Mouse (Mus musculus): ENCODE measurements at regions not wholly inside any gene's neighbourhood (a gene's known extent, or its start where the extent isn't known, plus 50 kb on each side); places are given as distances from the start of the nearest gene placed in this dataset.

DNA sequence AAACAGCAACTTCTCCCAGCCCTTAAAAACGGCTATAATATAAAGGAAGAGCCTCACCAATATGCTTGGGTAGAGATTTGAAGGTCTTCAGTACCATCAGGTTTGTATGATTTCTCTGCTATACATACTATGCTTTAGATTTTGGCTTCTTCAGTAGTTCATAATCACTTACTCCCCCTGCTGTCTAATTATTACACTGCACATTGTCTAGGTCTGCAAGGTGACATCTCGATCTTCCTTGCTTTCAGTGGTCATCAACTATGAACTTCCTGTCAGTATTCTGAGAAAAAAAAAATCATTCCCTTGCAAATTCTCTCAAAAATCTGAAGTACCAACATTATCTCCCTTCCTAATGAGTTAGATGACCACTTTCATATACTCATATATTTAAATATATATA lies 225.4 kb upstream of the Galnt5 start:
- no peak for DNase-seq

- DNase-seq: no peak
Measured at GRCm38 (mm10) chr2:57776154-57776553, 221.5 kb upstream of the Galnt5 start.

GRCm38 (mm10) chr2:57780836-57781235 lies 216.8 kb upstream of the Galnt5 start:
- no peak for DNase-seq

GRCm38 (mm10) chr2:57793519-57794296 lies 204.0 kb upstream of the Galnt5 start:
- no peak for DNase-seq

DNA sequence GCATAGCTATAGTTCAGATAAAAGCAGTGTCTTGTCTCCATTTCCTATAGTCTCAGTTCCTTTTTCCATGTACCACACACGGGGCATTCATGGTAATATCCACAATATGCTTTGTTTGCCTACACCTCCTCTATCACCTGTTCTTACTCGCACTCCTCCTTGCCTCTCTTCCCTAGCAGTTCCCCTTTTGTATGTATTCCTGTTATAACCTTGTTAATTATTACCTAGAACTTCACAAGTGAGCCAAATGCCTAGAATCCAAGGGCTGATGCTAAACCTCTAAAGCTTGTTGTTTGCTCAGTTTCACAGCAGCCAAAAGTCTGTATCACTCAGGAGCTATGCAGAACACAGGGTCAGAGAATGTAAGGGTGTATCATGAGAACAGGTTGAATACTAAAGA lies 198.4 kb upstream of the Galnt5 start:
- no peak for DNase-seq

DNA sequence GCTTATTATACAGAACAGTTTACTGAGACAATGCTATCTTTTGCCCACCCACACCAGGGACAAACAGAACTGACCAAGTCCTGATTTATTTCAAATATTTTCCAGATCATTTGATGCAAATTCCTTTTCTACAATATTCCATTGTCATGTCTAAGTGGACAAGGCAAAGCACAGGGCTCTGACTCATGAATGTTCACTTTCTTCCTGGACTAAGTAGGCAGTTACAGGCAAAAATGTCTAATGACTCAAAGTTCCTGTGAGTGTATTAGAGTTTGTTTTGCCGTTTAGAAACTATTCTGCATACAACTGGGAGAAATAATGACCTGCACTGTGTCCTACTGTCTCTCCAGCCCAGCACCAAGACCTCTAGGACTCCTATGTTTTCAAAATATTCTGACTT lies 189.8 kb upstream of the Galnt5 start:
- no peak for DNase-seq

GRCm38 (mm10) chr2:57812996-57813395 lies 184.7 kb upstream of the Galnt5 start:
- no peak for DNase-seq

DNA sequence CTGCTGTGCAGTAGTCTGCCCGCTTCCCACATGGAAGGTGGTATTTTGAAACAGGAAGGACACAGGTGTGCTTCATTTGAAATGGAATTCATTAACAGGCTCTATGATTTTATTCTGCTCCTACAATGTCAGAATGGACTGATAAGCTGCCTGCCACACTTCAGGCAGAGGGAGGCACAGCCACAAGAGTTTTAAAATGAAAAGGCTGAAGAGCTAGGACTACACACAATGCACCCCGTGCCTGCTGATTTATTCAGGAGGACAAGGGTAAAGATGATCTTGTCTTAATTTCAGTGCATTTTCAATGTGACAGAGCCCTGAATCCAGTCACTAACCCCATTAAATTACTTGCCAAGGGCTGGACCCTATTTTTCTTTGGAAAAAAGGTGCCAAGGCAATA lies 177.3 kb upstream of the Galnt5 start:
- no peak for DNase-seq

DNA sequence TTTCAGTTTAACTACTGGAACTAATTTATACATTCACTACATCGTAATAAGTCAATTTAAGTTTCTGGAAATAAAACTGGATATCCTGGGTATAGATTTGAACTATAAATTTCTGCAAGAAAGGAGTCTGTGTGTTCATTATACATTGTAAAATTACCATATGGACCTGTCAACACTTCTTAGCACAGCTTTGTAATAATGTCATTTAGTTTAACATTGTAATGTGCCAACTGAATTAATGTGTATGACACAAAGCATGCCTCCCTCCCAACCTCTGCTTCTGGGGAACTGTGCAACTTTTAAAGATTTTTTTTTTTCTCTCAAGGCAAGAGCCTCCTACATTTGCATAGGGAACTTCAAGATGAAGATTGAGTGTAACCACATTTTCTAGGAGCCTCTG lies 176.8 kb upstream of the Galnt5 start:
- DNase-seq: no peak

DNA sequence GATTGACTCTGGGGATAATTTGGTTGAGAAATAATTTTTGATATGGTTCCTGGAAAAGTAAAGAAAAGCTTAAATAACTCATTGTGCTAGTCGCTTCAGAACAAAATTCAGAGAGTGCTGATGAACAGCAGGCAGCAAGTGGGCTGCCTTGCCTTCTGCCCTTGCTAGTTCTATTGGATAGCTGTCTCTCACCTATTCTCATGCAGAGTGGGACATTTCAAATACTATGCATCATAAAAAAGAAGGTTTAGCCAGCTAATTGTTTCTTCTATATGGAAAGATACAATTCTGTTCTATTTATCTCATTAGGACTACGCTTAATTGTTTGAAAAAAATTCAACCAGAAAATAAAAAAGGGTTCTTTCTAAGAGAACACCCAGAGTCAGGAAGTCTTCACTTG lies 169.4 kb upstream of the Galnt5 start:
- no peak for DNase-seq

DNA sequence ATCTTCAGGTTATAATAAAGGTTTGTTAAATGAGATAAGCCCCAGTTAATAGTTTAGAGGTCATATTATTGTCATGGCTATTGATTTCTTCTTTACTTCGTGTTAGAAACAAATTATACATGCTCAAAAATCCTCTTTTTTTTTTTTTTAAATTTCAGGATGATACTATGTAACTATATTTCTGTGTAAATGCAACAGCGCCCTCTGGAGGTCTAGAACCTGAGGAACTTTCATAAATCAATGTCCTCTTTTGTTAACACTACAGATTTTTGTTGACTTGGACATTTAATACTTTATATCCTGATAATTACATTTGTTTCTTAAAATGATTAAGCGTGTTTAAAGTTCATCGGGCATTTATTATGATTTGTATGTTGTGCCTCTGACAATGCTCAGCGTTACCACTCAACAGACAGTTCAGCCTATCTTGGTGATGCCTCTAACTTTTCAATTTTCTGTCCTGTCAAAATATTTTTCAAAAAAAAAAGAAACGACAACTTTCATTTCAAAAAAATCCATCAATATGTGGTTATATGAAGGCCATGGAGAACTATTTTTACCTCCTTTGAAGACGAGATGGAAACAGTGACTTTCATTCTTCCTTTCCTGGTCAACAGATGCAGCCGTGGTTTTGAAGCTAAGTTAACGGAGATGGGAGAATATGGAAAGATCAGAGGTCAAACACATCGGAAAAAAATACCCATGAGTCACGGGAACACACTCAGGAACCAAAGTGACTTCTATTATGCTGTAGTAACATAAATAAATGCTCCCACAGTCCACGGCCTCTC lies 164.9 kb upstream of the Galnt5 start:
- DNase-seq: peak in 1 of 2 experiments; percentile 4

DNA sequence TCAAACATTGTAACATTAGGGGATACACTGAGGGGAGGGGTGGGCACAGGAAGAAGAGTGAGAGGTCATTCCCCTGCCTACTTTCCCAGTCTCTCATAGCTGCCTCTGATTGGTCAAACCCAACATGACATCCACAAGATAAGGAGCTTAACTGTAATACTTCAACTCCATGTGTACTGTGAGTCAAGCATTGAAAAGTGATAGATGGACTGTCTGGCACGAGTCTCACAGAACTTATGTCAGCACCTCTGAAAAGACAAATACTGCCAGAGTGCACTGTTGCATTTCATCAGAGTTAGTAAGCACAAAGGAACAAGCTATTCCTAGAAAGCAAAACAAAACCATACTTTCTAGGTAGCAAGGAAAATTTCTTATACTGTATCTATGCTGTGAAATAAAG lies 152.5 kb upstream of the Galnt5 start:
- no peak for DNase-seq

DNA sequence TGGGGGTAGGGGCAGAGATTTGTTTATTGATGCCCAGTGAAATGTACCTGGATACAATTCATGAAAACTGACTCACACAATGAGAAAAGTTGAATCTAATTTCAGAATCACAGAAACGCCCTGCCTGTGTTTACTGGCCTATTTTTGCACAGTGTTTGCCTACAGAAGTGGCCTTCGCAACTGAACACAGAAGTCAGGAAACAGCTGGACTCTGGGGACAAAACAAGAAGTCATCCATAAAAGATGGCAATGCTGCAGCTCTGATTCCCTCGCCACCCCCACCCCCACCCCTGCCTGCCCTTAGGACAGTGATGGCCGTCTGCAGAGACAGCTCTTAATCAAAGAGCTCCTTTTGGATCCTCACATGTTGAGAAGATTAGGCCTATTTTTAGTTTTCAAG lies 150.0 kb upstream of the Galnt5 start:
- DNase-seq: no peak

DNA sequence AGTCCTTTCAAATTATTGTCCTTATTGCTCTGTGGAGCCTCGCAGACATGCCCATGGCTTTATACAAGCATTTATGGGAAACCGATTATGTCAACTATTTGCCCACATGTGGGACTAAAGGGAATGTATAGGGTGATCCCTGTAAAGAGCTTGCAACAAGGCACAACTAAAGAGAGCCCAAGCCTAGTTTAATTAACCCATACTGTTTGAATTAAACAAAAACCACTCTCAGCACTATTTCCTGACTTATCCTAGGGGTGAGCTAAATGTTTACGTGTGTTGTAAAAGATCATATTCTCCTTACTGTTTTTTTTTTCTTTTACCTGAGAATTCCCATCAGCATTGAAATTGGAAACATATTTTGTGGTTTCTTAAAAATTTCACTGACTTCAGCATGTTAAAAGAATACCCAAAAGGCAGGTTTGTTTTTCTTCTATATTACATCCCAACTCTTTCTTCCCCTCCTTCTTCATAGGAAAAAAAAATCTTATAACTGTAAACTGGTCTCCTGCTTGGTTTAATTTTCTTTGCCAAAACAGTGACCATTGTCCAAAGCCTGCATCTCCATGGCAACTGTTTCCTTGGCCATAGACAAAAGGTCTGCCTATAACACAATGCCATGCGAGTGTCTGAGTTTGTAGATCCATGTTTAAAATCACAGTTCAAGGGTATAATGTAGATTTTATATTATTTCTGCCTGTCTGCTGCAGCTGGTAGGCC lies 148.2 kb upstream of the Galnt5 start:
- DNase-seq: no peak

- no peak for DNase-seq
Measured at GRCm38 (mm10) chr2:57850058-57850400, 147.7 kb upstream of the Galnt5 start.

GRCm38 (mm10) chr2:57856524-57857107 lies 141.1 kb upstream of the Galnt5 start:
- no peak for DNase-seq

GRCm38 (mm10) chr2:57865289-57865688 lies 132.4 kb upstream of the Galnt5 start:
- no peak for DNase-seq

- no peak for DNase-seq
Measured at GRCm38 (mm10) chr2:57868046-57868445, 129.6 kb upstream of the Galnt5 start.

DNA sequence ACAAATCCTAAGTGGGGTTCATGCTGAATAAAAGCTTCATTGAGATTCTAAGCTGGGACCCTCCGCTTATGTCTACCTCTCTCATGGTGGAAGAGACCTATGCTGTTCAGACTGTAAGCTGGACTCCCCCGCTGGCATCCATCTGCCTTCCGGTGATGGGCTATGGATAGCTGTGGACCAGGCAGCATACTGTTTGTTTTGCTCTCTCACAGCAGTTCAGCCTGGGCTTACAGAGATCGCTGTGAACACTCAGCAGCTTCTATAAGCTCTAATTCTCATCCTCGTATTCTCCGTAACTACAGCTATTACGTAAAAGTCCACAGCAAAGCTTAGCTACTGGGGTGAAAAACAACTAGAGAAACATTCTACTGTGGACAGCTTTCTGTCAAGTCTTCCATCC lies 97.5 kb upstream of the Galnt5 start:
- DNase-seq: no peak

DNA sequence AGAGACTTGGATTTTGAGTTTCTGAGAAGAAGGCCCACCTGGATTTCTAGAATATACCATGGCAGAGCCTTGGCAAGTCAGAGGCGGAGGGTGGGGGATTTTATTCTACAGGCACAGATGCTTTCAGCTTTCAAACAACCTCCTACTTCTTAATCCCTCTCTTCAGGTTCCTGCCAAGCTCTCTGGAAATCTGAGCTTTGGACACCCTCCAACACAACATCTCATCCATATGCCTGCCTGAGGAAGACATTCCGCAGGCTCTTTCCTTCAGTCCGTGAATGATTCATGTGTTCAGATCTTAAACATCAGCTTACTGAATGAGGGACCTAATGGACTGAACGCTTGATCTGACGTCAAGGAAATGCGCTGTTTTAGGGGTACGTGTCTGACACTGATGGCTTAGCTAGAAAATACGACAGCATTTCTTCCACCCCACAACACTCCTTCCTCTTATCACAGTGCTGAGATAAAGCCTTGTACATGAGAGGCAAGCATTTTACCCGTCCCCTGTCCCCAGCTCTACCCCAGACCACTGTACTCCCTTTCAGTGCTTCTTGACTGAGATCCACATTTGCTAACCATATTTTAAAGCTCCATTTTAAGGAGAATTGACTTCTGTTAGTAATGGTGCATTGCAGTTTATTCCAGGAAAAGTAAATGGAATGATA lies 97.0 kb upstream of the Galnt5 start:
- DNase-seq: no peak

DNA sequence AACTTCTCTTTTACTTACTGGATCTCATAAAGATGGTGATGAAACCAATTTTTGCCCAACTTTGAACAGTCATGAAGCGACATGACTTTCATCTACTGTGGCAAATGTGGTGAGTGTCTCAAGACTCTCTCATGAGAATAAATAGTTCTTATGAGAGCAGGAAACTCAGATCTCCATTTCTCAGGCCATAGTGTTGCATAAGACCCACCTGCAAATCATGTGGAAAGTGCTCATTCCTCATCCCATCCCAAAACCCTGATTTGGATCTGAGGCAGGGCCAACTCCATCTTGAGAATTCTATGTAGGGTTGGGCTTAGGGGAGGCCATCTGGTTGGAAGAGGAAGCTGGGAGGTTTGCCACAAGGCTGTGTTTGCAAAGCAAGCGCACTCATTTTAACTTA lies 92.5 kb upstream of the Galnt5 start:
- no peak for DNase-seq

- DNase-seq: no peak
Measured at GRCm38 (mm10) chr2:57906939-57907338, 90.7 kb upstream of the Galnt5 start.

DNA sequence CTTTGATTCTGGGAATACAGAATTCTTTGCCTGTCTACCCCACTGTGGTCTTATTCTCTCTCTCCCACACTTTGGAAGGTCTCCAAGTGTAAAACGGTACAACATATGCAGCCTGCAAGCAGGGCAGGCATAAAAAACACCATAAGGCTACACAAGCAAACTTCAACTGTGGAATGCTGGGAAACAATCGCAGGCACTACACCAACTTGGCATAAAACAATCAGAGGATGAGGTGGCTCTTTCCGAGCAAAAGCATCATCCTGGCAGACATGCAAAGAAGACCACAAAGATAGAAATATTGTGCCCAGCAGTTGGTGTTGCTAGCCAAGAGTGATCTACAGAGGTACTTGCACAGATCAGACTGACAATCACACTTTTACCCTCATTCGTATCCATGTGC lies 88.0 kb upstream of the Galnt5 start:
- DNase-seq: no peak
